Mouse (Mus musculus) adrenal gland, adult 18-20 months (tissue): ENCODE measurements around the gene Tmem59. TPM values are rescaled to one million over a fixed set of nuclear protein-coding genes. Genes with fewer than 3 reads are reported as not detected.

ENCODE experiments used
- DNase-seq, 2 experiments: peaks; one replicate each; pipeline ENCODE4 v3.0.0; 2021 to 2022; ENCODE audit warnings: low spot score in 2 of 2
- long read RNA-seq, 2 experiments: library from polyadenylated mRNA; stranded (forward); transcript quantifications; one replicate each; pipeline ENCODE4 v2.0.0; 2021
- total RNA-seq, 2 experiments: library from RNA; stranded (reverse); gene quantifications; 1 replicate in 1 of 2; 2 replicates in 1 of 2; pipeline ENCODE4 v1.2.3; 2021

Tmem59 gene
- total RNA-seq, result 100 to 1,000 TPM; 341 to 403 TPM
- long read RNA-seq, experiment 1, transcript Tmem59-201 (8 exons, 1,775 nt), result major isoform, 281 of 293 reads
- long read RNA-seq, experiment 1, partial matches to known transcripts, result 2 of 293 reads
- long read RNA-seq, experiment 1, other reads (novel, unspliced or antisense), result 8 of 293 reads
- long read RNA-seq, experiment 2, transcript Tmem59-201 (8 exons, 1,775 nt), result major isoform, 861 of 876 reads
- long read RNA-seq, experiment 2, partial matches to known transcripts, result 9 of 876 reads
- long read RNA-seq, experiment 2, other reads (novel, unspliced or antisense), result 6 of 876 reads

GRCm38 (mm10) chr4:107178182-107178829, at the start of gene Tmem59:
Tmem59 (plus strand) TSS chr4:107178399.
- DNase-seq, result peak; percentile 96

- no peak for DNase-seq
Observed at GRCm38 (mm10) chr4:107129373-107129772, 48.8 kb upstream of the Tmem59 start.

- DNase-seq, result no peak
Observed at GRCm38 (mm10) chr4:107130534-107130933, 47.7 kb upstream of the Tmem59 start.

GRCm38 (mm10) chr4:107134891-107135290, 43.3 kb upstream of the Tmem59 start:
- DNase-seq, result no peak

- DNase-seq, result no peak
Observed at GRCm38 (mm10) chr4:107135663-107136062, 42.5 kb upstream of the Tmem59 start.

GRCm38 (mm10) chr4:107136531-107136930, 41.7 kb upstream of the Tmem59 start:
- DNase-seq, result no peak

- DNase-seq, result no peak
Observed at GRCm38 (mm10) chr4:107138948-107139835, 39.0 kb upstream of the Tmem59 start.

- no peak for DNase-seq
Observed at GRCm38 (mm10) chr4:107139836-107140631, 38.2 kb upstream of the Tmem59 start.

GRCm38 (mm10) chr4:107143511-107143910, 34.7 kb upstream of the Tmem59 start:
- DNase-seq, result no peak

GRCm38 (mm10) chr4:107150991-107151390, 27.2 kb upstream of the Tmem59 start:
- no peak for DNase-seq

- no peak for DNase-seq
Observed at GRCm38 (mm10) chr4:107152571-107152970, 25.6 kb upstream of the Tmem59 start.

GRCm38 (mm10) chr4:107156983-107157401, 21.2 kb upstream of the Tmem59 start:
- DNase-seq, result no peak

GRCm38 (mm10) chr4:107159166-107159773, 18.9 kb upstream of the Tmem59 start:
- DNase-seq, result no peak

- DNase-seq, result no peak
Observed at GRCm38 (mm10) chr4:107160181-107160580, 18.0 kb upstream of the Tmem59 start.

GRCm38 (mm10) chr4:107163341-107163740, 14.9 kb upstream of the Tmem59 start:
- DNase-seq, result no peak

- DNase-seq, result peak; percentile 46 to 66
Observed at GRCm38 (mm10) chr4:107163756-107164587, 14.2 kb upstream of the Tmem59 start.

- DNase-seq, result no peak
Observed at GRCm38 (mm10) chr4:107166700-107167099, 11.5 kb upstream of the Tmem59 start.

GRCm38 (mm10) chr4:107167798-107168197, 10.4 kb upstream of the Tmem59 start:
- DNase-seq, result no peak

- no peak for DNase-seq
Observed at GRCm38 (mm10) chr4:107177506-107177905, 693 bp upstream of the Tmem59 start.
